ENCODE assay signal across 23 mouse cellular contexts in genomic region chr8:122584981-122585380, GRCm38 (mm10). TPM values are rescaled to one million over a fixed set of nuclear protein-coding genes. Genes with fewer than 3 reads are reported as not detected.
DNase-seq lines count a peak whose midpoint lies in the region; ATAC-seq and TF ChIP-seq lines count a peak whose summit lies in the region.
"Had no signal": no experiment of that assay in that cellular context is flagged by ENCODE, and none has a peak within 500 bp of the region (broad histone marks: within the 10 kb centered on the region; RNA-seq: fewer than 3 reads in every experiment).

No protein-coding gene starts in this region.

- peak overlapping the region; percentile 95 for H3K27ac ChIP-seq in intestine, embryonic 16.5 days (ENCODE audit: low read length)
- peak overlapping the region; percentile 44; the same call in 1 of the 2 replicates for H3K27ac ChIP-seq in stomach, embryonic 15.5 days
- no peak overlapping the region for H3K27ac ChIP-seq in hindbrain, embryonic 13.5 days
- H3K27ac ChIP-seq in hindbrain, embryonic 11.5 days (ENCODE audit: low read depth, low read length) = no peak overlapping the region
- H3K27ac ChIP-seq in cerebellum, adult 2 months (ENCODE audit: insufficient read depth, low read length) = no peak overlapping the region
- H3K27ac ChIP-seq: embryonic facial prominence, embryonic 10.5 days; heart, embryonic 15.5 days; layer of hippocampus, adult 2 months; limb, embryonic 13.5 days; liver, embryonic 12.5 days had no signal

- no peak for TF ChIP-seq CTCF in cerebellum, adult 2 months (IDR thresholded peaks at IDR 0.05; ENCODE audit: borderline replicate concordance, insufficient read depth, low read depth, low read length)

- no peak for TF ChIP-seq POLR2A in cerebellum, adult 2 months (IDR thresholded peaks at IDR 0.05; ENCODE audit: borderline replicate concordance, insufficient read depth, low read length)

- H3K27me3 ChIP-seq in intestine, embryonic 16.5 days (replicated peaks; ENCODE audit: control insufficient read depth, insufficient read depth, low read length) = no peaks in the 10 kb centered on the region
- H3K27me3 ChIP-seq in stomach, embryonic 15.5 days (replicated peaks) = no peaks in the 10 kb centered on the region
- no peaks in the 10 kb centered on the region for H3K27me3 ChIP-seq in hindbrain, embryonic 13.5 days
- no peaks in the 10 kb centered on the region for H3K27me3 ChIP-seq in hindbrain, embryonic 11.5 days (ENCODE audit: control insufficient read depth, insufficient read depth, low read length)
- no peaks in the 10 kb centered on the region for H3K27me3 ChIP-seq in cerebellum, adult 2 months (ENCODE audit: control insufficient read depth, insufficient read depth, low read length)
- H3K27me3 ChIP-seq: heart, embryonic 15.5 days; limb, embryonic 13.5 days had no signal

- peak overlapping the region; percentile 59 for H3K9ac ChIP-seq in intestine, embryonic 16.5 days (ENCODE audit: low read depth, low read length)
- H3K9ac ChIP-seq in stomach, embryonic 15.5 days = no peak overlapping the region
- H3K9ac ChIP-seq in hindbrain, embryonic 13.5 days = no peak overlapping the region
- H3K9ac ChIP-seq in hindbrain, embryonic 11.5 days (ENCODE audit: low read depth, low read length) = no peak overlapping the region
- H3K9ac ChIP-seq: forebrain, postnatal 0 days; heart, embryonic 15.5 days; limb, embryonic 13.5 days; liver, embryonic 12.5 days had no signal

- 0 out of 2 replicates have a peak, but pooled peaks have one; percentile 0 for ATAC-seq in intestine, embryonic 16.5 days
- no peak for ATAC-seq in stomach, embryonic 15.5 days (ENCODE audit: insufficient read depth, low FRiP score, low read depth)
- ATAC-seq in hindbrain, embryonic 13.5 days (ENCODE audit: low FRiP score) = no peak
- ATAC-seq in hindbrain, embryonic 11.5 days (ENCODE audit: low FRiP score) = no peak
- ATAC-seq: forebrain, postnatal 0 days; hindbrain, embryonic 16.5 days; liver, embryonic 12.5 days; midbrain, embryonic 16.5 days had no signal

- no peaks in the 10 kb centered on the region for H3K36me3 ChIP-seq in intestine, embryonic 16.5 days (ENCODE audit: control insufficient read depth, insufficient read depth, low read length)
- no peaks in the 10 kb centered on the region for H3K36me3 ChIP-seq in stomach, embryonic 15.5 days
- no peaks in the 10 kb centered on the region for H3K36me3 ChIP-seq in hindbrain, embryonic 13.5 days
- no peaks in the 10 kb centered on the region for H3K36me3 ChIP-seq in hindbrain, embryonic 11.5 days (ENCODE audit: control insufficient read depth, insufficient read depth, low read length)
- H3K36me3 ChIP-seq: embryonic facial prominence, embryonic 10.5 days; heart, embryonic 15.5 days; limb, embryonic 13.5 days; liver, embryonic 12.5 days had no signal

- peak overlapping the region; percentile 26; the same call in 1 of the 2 replicates for H3K4me2 ChIP-seq in intestine, embryonic 16.5 days (ENCODE audit: low read depth, low read length)
- no peak overlapping the region for H3K4me2 ChIP-seq in stomach, embryonic 15.5 days
- H3K4me2 ChIP-seq in hindbrain, embryonic 13.5 days = no peak overlapping the region
- H3K4me2 ChIP-seq in hindbrain, embryonic 11.5 days (replicated peaks; ENCODE audit: low read depth, low read length) = no peak overlapping the region
- H3K4me2 ChIP-seq: heart, embryonic 15.5 days; limb, embryonic 13.5 days; liver, embryonic 12.5 days had no signal

- 82% methylated on average over 9 of the region's 9 CpGs for WGBS in intestine, embryonic 16.5 days
- WGBS in stomach, embryonic 15.5 days = 79% methylated on average over 9 of the region's 9 CpGs
- WGBS in hindbrain, embryonic 13.5 days = 83% methylated on average over 9 of the region's 9 CpGs
- WGBS in hindbrain, embryonic 11.5 days = 87% methylated on average over 9 of the region's 9 CpGs
- WGBS in cerebellum, adult 2 months = 60% methylated on average over 9 of the region's 9 CpGs

- peaks cover 24% of the 10 kb centered on the region for H3K4me1 ChIP-seq in intestine, embryonic 16.5 days (ENCODE audit: control insufficient read depth, insufficient read depth, low read length)
- peaks cover 14% of the 10 kb centered on the region for H3K4me1 ChIP-seq in stomach, embryonic 15.5 days
- H3K4me1 ChIP-seq in hindbrain, embryonic 13.5 days (replicated peaks) = peaks cover 15% of the 10 kb centered on the region
- H3K4me1 ChIP-seq in hindbrain, embryonic 11.5 days (replicated peaks; ENCODE audit: control insufficient read depth, insufficient read depth, low read length) = no peaks in the 10 kb centered on the region
- H3K4me1 ChIP-seq in cerebellum, adult 2 months (ENCODE audit: control insufficient read depth, insufficient read depth, low read length) = no peaks in the 10 kb centered on the region

- DNase-seq in 3T3-L1 (ENCODE audit: low read depth, low spot score) (peak; percentile 80), MN1 (ENCODE audit: low spot score) (peak; percentile 93)
- DNase-seq in hindbrain, embryonic 11.5 days (ENCODE audit: low spot score) = no peak
- DNase-seq in cerebellum, adult 2 months = no peak
- DNase-seq: cerebellum, adult 9-11 months; forebrain, postnatal 0 days; gastrocnemius, postnatal 25 days; heart, postnatal 4 days; kidney, adult 18-20 months; kidney, postnatal 10 days; lung, postnatal 14 days; right cerebral cortex, adult 18-20 months; right cerebral cortex, postnatal 4 days had no signal

- H3K9me3 ChIP-seq in intestine, embryonic 16.5 days (ENCODE audit: control insufficient read depth, low read length) = no peaks in the 10 kb centered on the region
- no peaks in the 10 kb centered on the region for H3K9me3 ChIP-seq in stomach, embryonic 15.5 days
- H3K9me3 ChIP-seq in hindbrain, embryonic 13.5 days = no peaks in the 10 kb centered on the region
- H3K9me3 ChIP-seq in hindbrain, embryonic 11.5 days (ENCODE audit: control insufficient read depth, low read length) = no peaks in the 10 kb centered on the region
- H3K9me3 ChIP-seq: embryonic facial prominence, embryonic 10.5 days; heart, embryonic 15.5 days; limb, embryonic 13.5 days; liver, embryonic 12.5 days had no signal

- no peak overlapping the region for H3K4me3 ChIP-seq in intestine, embryonic 16.5 days (ENCODE audit: low read length)
- no peak overlapping the region for H3K4me3 ChIP-seq in stomach, embryonic 15.5 days (replicated peaks)
- no peak overlapping the region for H3K4me3 ChIP-seq in hindbrain, embryonic 13.5 days
- no peak overlapping the region for H3K4me3 ChIP-seq in hindbrain, embryonic 11.5 days (ENCODE audit: low read depth, low read length)
- no peak overlapping the region for H3K4me3 ChIP-seq in cerebellum, adult 2 months (replicated peaks; ENCODE audit: insufficient read depth, low read depth, low read length)
- H3K4me3 ChIP-seq: embryonic facial prominence, embryonic 10.5 days; heart, embryonic 15.5 days; layer of hippocampus, adult 2 months; limb, embryonic 13.5 days; liver, embryonic 12.5 days had no signal

RNA-seq across cellular contexts. Expression of gene Aprt, which starts 8.3 kb away (rescaled TPM):
- 736 and 778 TPM in 2 replicates for polyA plus RNA-seq in intestine, embryonic 16.5 days (2015; fragmentation: Nextera tagmentation; extraction: Ambion mirVana)
- 354 and 399 TPM in 2 replicates for polyA plus RNA-seq in stomach, embryonic 15.5 days (2015; fragmentation: Nextera tagmentation; extraction: Ambion mirVana)
- polyA plus RNA-seq in hindbrain, embryonic 13.5 days (2015; fragmentation: Nextera tagmentation; extraction: Ambion mirVana) = 153 and 157 TPM in 2 replicates
- 194 and 206 TPM in 2 replicates for polyA plus RNA-seq in hindbrain, embryonic 11.5 days (2014; fragmentation: Nextera tagmentation; extraction: Ambion mirVana)
- 52.9 and 57.4 TPM in 2 replicates for polyA plus RNA-seq in cerebellum, adult 2 months (2012; rRNA removed)

RNA-seq across cellular contexts. Expression of gene Cdt1, which starts 17.2 kb away (rescaled TPM):
- polyA plus RNA-seq in intestine, embryonic 16.5 days (2015; fragmentation: Nextera tagmentation; extraction: Ambion mirVana) = 36.2 and 40.0 TPM in 2 replicates
- 34.9 and 37.0 TPM in 2 replicates for polyA plus RNA-seq in stomach, embryonic 15.5 days (2015; fragmentation: Nextera tagmentation; extraction: Ambion mirVana)
- 9.9 and 10.4 TPM in 2 replicates for polyA plus RNA-seq in hindbrain, embryonic 13.5 days (2015; fragmentation: Nextera tagmentation; extraction: Ambion mirVana)
- 19.8 and 21.3 TPM in 2 replicates for polyA plus RNA-seq in hindbrain, embryonic 11.5 days (2014; fragmentation: Nextera tagmentation; extraction: Ambion mirVana)
- 7.6 and 8.8 TPM in 2 replicates for polyA plus RNA-seq in cerebellum, adult 2 months (2012; rRNA removed)

RNA-seq across cellular contexts. Expression of gene Galns, which starts 26.3 kb away (rescaled TPM):
- 22.4 and 27.4 TPM in 2 replicates for polyA plus RNA-seq in intestine, embryonic 16.5 days (2015; fragmentation: Nextera tagmentation; extraction: Ambion mirVana)
- polyA plus RNA-seq in stomach, embryonic 15.5 days (2015; fragmentation: Nextera tagmentation; extraction: Ambion mirVana) = 11.9 and 13.1 TPM in 2 replicates
- 5.4 and 6.1 TPM in 2 replicates for polyA plus RNA-seq in hindbrain, embryonic 13.5 days (2015; fragmentation: Nextera tagmentation; extraction: Ambion mirVana)
- polyA plus RNA-seq in hindbrain, embryonic 11.5 days (2014; fragmentation: Nextera tagmentation; extraction: Ambion mirVana) = 4.7 and 6.2 TPM in 2 replicates
- polyA plus RNA-seq in cerebellum, adult 2 months (2012; rRNA removed) = 8.5 and 8.7 TPM in 2 replicates

RNA-seq across cellular contexts. Expression of gene Trappc2l, which starts 26.5 kb away (rescaled TPM):
- 76.7 and 86.4 TPM in 2 replicates for polyA plus RNA-seq in intestine, embryonic 16.5 days (2015; fragmentation: Nextera tagmentation; extraction: Ambion mirVana)
- polyA plus RNA-seq in stomach, embryonic 15.5 days (2015; fragmentation: Nextera tagmentation; extraction: Ambion mirVana) = 49.7 and 61.8 TPM in 2 replicates
- polyA plus RNA-seq in hindbrain, embryonic 13.5 days (2015; fragmentation: Nextera tagmentation; extraction: Ambion mirVana) = 98.9 and 101 TPM in 2 replicates
- 48.3 and 60.2 TPM in 2 replicates for polyA plus RNA-seq in hindbrain, embryonic 11.5 days (2014; fragmentation: Nextera tagmentation; extraction: Ambion mirVana)
- 199 and 206 TPM in 2 replicates for polyA plus RNA-seq in cerebellum, adult 2 months (2012; rRNA removed)

RNA-seq across cellular contexts. Expression of gene Piezo1, which starts 33.9 kb away (rescaled TPM):
- 9.8 and 11.3 TPM in 2 replicates for polyA plus RNA-seq in intestine, embryonic 16.5 days (2015; fragmentation: Nextera tagmentation; extraction: Ambion mirVana)
- 12.8 and 16.3 TPM in 2 replicates for polyA plus RNA-seq in stomach, embryonic 15.5 days (2015; fragmentation: Nextera tagmentation; extraction: Ambion mirVana)
- 2.5 and 3.2 TPM in 2 replicates for polyA plus RNA-seq in hindbrain, embryonic 13.5 days (2015; fragmentation: Nextera tagmentation; extraction: Ambion mirVana)
- polyA plus RNA-seq in hindbrain, embryonic 11.5 days (2014; fragmentation: Nextera tagmentation; extraction: Ambion mirVana) = 5.2 and 5.3 TPM in 2 replicates
- 4.2 and 4.5 TPM in 2 replicates for polyA plus RNA-seq in cerebellum, adult 2 months (2012; rRNA removed)

Comparison
In these comparisons a context has a peak if more than half of its experiments do, and no peak if none do; other contexts are left out.
1. DNase-seq: peak in 3T3-L1 (single experiment) and MN1 (single experiment); none in hindbrain, embryonic 11.5 days (single experiment) and cerebellum, adult 2 months (0 of 2).
2. H3K27ac ChIP-seq: peak in intestine, embryonic 16.5 days (single experiment) and stomach, embryonic 15.5 days (single experiment); none in hindbrain, embryonic 13.5 days (single experiment), hindbrain, embryonic 11.5 days (single experiment) and cerebellum, adult 2 months (single experiment).